Mouse (Mus musculus) urinary bladder, adult 18-20 months (tissue): ENCODE data around the gene Tm2d3.
A peak's percentile ranks its signal among the peaks of the same experiment; 100 is the strongest.

Source experiments
- DNase-seq, 2 experiments: peaks; one replicate each; pipeline ENCODE4 v3.0.0; 2022; ENCODE audit warnings: low spot score in 2 of 2, mixed read lengths in 2 of 2

Tm2d3 gene

GRCm38 (mm10) chr7:65690869-65691268 lies at the start of gene Tm2d3:
Gene Tm2d3, plus strand, starts transcription at chr7:65691169.
- DNase-seq = no peak

GRCm38 (mm10) chr7:65642371-65643304 lies 48.3 kb upstream of the Tm2d3 start:
- DNase-seq = no peak

- no peak for DNase-seq
Observed at GRCm38 (mm10) chr7:65643861-65644421, 47.0 kb upstream of the Tm2d3 start.

GRCm38 (mm10) chr7:65644643-65645351 lies 46.2 kb upstream of the Tm2d3 start, which contains the start of gene Tarsl2:
Gene Tarsl2, plus strand, starts transcription at chr7:65644898.
- DNase-seq = peak; percentile 91 to 94

GRCm38 (mm10) chr7:65645996-65646395 lies 45.0 kb upstream of the Tm2d3 start:
- no peak for DNase-seq

GRCm38 (mm10) chr7:65650662-65651061 lies 40.3 kb upstream of the Tm2d3 start:
- no peak for DNase-seq

- no peak for DNase-seq
Observed at GRCm38 (mm10) chr7:65657490-65658120, 33.4 kb upstream of the Tm2d3 start.

GRCm38 (mm10) chr7:65663225-65663790 lies 27.7 kb upstream of the Tm2d3 start:
- DNase-seq = no peak

- no peak for DNase-seq
Observed at GRCm38 (mm10) chr7:65663886-65664285, 27.1 kb upstream of the Tm2d3 start.

GRCm38 (mm10) chr7:65667491-65667890 lies 23.5 kb upstream of the Tm2d3 start:
- no peak for DNase-seq

- DNase-seq = no peak
Observed at GRCm38 (mm10) chr7:65678050-65678449, 12.9 kb upstream of the Tm2d3 start.

- DNase-seq = no peak
Observed at GRCm38 (mm10) chr7:65678900-65679595, 11.9 kb upstream of the Tm2d3 start.

- DNase-seq = no peak
Observed at GRCm38 (mm10) chr7:65681166-65681565, 9.8 kb upstream of the Tm2d3 start.

GRCm38 (mm10) chr7:65684256-65684835 lies 6.6 kb upstream of the Tm2d3 start:
- no peak for DNase-seq

- DNase-seq = no peak
Observed at GRCm38 (mm10) chr7:65686664-65687063, 4.3 kb upstream of the Tm2d3 start.

- DNase-seq = no peak
Observed at GRCm38 (mm10) chr7:65691929-65692605, 1.1 kb downstream of the Tm2d3 start.

GRCm38 (mm10) chr7:65692883-65693282 lies 1.9 kb downstream of the Tm2d3 start:
- peak; percentile 55 to 65 for DNase-seq

GRCm38 (mm10) chr7:65693301-65693821 lies 2.4 kb downstream of the Tm2d3 start:
- DNase-seq = peak; percentile 78 to 85

- DNase-seq = no peak
Observed at GRCm38 (mm10) chr7:65696450-65696849, 5.5 kb downstream of the Tm2d3 start.

GRCm38 (mm10) chr7:65702076-65702475 lies 11.1 kb downstream of the Tm2d3 start:
- no peak for DNase-seq
